Mouse (Mus musculus): ENCODE results near the gene Adgrv1. TPM values are rescaled to one million over a fixed set of nuclear protein-coding genes. Genes with fewer than 3 reads are reported as not detected.
A peak's percentile ranks its signal among the peaks of the same experiment; 100 is the strongest.

Gene Adgrv1
- total RNA-seq, 2 experiments from 2014 or later: 2.9 to 3.2 TPM

GRCm38 (mm10) chr13:81407881-81408460 lies 225.0 kb downstream of the Adgrv1 start:
- no peak for DNase-seq

DNA sequence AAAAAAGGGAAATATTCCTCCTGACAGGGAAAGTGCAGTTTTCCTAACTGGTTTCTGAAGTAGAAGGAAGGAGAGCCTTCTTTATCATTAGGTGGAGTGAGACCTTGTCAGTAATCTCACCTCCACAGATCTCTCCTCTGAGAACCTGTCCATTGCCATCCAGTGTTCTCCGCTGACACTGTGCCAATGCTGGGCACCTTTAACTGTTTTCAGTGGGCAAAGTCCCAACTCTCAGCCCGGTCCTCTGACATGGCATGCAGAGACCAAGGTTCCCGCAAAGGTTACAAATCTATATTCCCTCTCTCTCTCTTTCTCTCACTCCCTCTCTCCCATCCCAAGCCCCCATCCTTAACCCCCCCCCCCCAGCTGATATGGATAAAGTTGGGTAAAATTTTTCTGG lies 230.1 kb downstream of the Adgrv1 start:
- no peak for DNase-seq

GRCm38 (mm10) chr13:81402191-81402590 lies 230.8 kb downstream of the Adgrv1 start:
- DNase-seq: no peak

GRCm38 (mm10) chr13:81401742-81402141 lies 231.2 kb downstream of the Adgrv1 start:
- no peak for DNase-seq

GRCm38 (mm10) chr13:81385597-81386362 lies 247.2 kb downstream of the Adgrv1 start:
- peak in 1 of 2 experiments; percentile 6 for DNase-seq

GRCm38 (mm10) chr13:81381835-81382234 lies 251.1 kb downstream of the Adgrv1 start:
- no peak for DNase-seq

DNA sequence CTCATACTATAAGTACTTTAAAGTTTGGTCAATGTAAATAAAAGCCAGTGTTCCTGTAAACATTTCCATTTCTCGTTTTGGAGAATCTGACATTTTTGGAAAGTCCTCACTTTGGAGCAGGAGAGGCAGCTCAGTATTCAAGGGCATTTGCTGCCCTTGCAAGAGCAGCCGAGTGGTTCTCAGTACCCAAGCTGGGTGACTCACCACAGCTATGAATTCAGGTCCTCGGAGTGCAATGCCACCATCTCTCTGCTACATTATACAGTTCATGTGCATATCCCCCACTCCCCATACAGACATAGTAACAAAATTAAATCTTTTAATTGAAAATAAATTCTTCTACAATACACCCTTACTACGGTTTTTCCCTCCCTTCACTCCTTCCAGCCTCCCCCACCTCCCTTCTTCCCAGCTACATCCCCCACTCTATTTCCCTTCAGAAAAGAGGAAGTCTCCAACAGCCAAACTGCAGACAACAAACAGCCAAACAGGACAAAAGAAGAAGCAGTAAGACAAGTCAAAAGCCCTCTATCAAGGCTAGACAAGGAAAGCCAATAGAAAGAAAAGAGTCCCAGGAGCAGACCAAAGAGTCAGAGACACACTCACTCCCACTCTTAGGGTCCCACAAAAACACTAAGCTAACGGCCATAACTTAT lies 262.0 kb downstream of the Adgrv1 start:
- DNase-seq: no peak

DNA sequence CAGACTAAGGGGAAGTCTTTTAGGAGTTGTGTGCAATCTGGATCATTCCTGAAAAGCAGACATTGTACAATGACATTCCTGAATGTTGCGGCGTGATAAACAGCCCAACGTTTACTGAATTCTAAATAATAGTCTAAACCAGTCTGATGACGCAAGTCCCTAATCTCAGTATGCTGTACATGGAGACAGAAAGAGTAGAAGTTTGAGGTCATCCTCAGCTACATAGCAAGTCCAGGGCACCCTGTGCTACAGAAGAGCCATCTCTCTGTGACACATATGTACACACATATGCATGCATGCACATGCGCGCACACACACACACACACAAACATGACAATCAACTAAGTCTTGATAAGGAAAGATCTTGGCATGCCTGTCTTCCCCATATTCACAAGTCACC lies 262.8 kb downstream of the Adgrv1 start:
- no peak for DNase-seq

- no peak for DNase-seq
Observed at GRCm38 (mm10) chr13:81369564-81369963, 263.4 kb downstream of the Adgrv1 start.

GRCm38 (mm10) chr13:81368987-81369386 lies 264.0 kb downstream of the Adgrv1 start:
- DNase-seq: no peak

DNA sequence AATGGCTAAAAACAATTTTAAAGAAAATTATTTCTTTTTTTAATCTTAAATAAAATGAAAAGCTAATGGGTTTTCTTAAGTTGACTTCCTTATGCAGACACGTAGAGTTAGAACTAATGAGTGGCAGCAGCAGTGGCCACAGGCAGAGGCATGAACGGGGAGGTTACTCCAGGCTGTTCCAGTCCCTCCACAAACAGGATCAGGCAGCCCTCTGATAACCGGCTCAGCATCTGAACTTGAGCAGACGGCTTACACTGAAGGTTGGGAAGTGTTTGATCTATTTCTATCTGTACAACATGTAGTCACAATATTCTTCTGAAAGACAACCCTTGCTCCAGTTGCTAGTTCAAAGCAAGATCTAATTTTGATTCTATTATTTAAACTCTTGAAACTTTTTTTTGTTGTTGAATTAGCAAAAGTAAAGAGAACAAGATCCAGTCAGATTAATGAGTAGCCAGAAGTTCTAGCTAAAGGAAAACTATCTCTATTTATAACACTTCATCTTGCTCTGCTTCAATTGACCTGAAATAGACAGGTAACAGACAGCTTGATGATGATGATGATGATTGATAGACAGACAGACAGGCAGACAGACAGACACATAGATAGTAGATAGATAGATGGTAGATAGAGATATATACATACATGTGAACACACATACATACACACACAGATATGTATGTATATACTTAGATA lies 265.1 kb downstream of the Adgrv1 start:
- no peak for DNase-seq

DNA sequence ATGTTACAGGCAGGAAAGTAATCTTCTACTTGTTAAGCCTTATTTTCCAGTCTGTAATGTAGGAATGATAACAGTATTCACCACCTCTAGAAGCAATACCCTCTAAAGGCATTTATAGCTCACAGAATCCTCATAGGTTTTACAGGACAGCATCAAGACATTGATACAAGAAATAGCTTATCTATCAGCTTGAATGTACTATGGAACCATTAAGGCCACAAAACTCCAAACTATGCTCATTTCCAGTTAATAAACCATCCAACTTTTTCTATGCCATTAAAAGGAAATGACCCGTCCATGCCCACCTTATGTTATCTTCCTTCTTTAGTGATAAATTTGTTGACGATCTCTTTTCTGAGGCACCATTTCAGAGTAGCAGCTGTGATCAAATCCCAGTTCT lies 272.6 kb downstream of the Adgrv1 start:
- no peak for DNase-seq

DNA sequence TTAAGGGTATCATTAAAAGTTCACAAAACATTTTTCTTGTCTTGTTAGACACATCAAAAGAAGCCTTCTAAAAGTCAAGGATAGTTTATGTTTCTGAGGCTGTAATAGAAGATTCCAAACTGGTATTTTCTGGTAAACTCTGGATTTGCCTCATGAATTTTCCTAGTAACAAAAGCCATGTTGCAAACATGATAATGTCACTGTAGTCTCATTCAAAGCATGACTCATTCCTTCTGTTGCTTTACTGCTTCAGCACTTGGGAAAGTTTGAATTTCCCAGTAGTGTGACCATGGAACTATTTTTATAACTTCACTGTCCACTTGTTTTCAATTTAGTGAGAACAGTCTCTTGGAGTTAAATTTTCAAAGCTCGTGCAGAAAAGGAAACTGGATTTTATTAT lies 274.2 kb downstream of the Adgrv1 start:
- no peak for DNase-seq

DNA sequence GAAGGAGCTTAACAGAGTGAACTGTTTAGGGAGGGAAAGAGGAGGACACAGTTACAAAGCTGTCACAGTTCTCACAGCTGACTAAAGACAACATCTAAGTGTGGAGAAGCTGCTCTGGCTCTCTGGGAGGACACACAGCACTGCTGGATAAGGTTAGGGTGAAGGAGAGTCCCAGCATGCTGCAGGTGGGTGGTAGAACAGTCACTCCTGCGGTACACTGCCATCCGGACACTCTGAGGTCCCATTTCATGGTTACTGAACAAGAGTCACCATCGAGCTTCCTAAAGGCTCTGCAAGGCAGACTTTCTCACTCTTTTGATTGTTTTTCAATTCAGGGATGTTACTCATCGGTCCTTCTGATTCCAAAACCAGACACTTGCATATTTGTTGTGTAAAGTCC lies 274.6 kb downstream of the Adgrv1 start:
- no peak for DNase-seq

DNA sequence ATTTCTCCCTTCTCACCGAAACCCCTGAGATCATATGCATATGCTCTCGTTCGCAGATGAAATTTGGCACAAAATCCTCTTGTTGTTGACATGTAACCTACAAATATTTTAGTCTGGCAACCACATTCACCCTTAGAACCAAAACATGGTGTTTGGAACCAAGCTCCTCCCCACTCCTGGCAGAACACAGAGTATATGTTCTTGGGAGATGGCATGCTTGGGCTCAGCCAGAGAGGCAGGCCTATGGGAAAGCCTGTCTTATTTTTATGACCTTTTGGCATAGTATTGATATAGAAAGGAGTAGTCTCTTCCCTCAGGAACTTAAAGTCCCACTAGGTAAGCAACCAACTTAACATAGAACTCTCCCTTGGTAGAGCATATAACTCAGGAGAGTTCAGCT lies 275.7 kb downstream of the Adgrv1 start:
- no peak for DNase-seq

DNA sequence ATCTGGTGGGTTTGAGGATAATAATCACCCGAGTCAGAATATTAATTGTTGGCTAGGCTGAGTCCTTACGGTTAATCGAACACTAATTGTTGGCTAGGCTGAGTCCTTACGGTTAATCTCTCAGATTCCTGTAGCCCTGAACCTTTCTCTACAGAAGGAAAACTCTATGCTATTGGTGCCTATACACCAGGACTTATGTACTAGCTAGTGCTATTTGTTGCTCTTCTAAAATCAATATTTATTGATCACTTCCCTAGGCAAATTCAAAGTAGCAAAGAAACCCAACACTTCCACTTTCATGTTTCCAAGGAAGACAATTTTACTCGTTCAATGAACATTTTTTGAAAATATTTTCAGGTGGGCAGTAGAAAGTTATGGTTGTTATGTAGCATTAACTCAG lies 278.4 kb downstream of the Adgrv1 start:
- no peak for DNase-seq

DNA sequence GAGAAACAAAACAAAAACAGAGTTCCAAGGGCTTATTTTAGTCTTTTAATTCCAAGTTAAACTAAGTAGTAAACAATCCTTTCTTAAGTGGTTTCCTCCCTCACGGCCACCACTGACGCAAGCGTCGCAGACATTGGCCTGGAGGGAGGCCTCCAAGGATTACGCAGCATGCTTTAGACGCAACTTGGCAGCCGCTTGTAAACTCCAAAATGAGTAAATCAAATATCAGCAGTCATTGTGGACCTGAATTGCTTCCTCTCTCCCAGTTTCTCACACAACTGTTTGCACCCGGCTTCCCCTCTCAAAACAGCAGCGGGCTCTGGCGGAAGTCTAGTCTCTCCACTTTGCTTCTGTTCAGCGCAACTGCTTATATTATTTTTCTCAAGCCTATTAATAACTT lies 280.7 kb downstream of the Adgrv1 start:
- DNase-seq: no peak

DNA sequence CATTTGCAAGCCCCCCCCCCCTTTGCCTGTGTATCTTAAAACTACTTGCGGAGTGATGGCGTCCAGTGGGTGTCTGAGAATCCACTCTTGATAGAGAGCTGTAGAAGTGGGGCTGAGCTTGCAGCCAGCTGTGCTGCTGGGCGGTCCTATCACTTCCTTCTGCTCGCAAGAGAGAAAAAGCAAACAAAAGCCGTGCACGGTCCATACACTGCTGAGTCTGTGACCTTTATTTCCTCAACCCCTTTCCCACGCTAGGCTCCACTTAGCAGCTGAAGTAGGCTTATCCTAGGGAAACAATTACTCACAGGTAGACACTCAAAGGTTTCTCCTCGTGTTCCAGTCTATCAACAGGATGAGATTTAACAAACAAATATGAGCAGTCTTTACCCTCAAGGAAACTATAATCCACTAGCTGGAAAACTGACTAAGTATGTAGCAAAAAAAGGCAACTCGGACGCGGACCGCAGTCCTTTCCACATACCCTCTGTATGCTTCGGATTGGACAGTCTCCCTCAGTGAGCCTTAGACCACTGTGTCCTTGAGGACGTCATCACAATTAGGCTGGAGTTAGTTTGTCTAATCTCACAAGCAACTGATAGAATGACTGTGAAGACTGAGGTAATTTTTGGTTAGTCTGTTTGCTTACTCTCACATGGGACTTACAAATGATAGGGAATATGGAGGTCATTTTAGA lies 281.3 kb downstream of the Adgrv1 start:
- no peak for DNase-seq

GRCm38 (mm10) chr13:81347261-81347980 lies 285.5 kb downstream of the Adgrv1 start:
- DNase-seq: no peak

GRCm38 (mm10) chr13:81342987-81343596 lies 289.9 kb downstream of the Adgrv1 start:
- DNase-seq: no peak

- no peak for DNase-seq
Observed at GRCm38 (mm10) chr13:81335241-81335640, 297.7 kb downstream of the Adgrv1 start.
